Mouse (Mus musculus) inflammation-experienced regulatory T-cells, adult 16 weeks (primary cell): ENCODE measurements around the gene Gp1ba. TPM values are rescaled to one million over a fixed set of nuclear protein-coding genes. Genes with fewer than 3 reads are reported as not detected.

Source experiments
- polyA plus RNA-seq: library from polyadenylated mRNA; unstranded; fragments of 100-300 nt; shearing (Covaris generic); gene quantifications from one replicate; pipeline ENCODE4 v1.2.1, GENCODE M21; 2017

Gene Gp1ba
- polyA plus RNA-seq, result 0.21 TPM

DNA sequence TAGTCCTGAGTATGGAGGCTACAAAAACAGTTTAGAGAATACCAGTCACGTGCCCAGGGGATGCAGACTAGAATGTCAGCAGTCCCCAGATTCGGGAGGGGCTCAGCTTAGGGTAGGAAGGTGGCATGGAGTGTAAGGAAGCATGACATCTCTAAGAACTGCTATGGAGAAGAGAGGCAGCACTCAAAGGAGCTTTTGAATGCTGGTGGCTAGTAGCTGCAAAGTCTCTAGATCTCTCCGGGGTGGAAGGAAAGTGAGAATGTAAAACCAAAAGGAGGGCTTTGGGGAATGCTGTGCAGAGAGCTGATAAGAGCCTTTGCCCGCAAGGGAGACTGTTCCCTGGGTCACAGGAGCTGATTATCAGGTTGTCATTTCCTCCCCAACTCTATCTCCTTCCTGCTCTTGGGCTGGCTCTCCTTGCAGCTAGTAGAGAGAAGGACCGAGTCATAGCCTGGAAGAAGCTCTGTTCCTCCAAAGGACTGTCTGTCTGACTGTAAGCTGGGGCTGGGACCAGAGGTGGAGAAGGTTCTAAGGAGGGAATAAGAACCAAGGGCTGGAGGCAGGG lies at the start of gene Gp1ba:
Gene Gp1ba, plus strand, starts transcription at position 409 of the 565 bp plus-strand sequence.

DNA sequence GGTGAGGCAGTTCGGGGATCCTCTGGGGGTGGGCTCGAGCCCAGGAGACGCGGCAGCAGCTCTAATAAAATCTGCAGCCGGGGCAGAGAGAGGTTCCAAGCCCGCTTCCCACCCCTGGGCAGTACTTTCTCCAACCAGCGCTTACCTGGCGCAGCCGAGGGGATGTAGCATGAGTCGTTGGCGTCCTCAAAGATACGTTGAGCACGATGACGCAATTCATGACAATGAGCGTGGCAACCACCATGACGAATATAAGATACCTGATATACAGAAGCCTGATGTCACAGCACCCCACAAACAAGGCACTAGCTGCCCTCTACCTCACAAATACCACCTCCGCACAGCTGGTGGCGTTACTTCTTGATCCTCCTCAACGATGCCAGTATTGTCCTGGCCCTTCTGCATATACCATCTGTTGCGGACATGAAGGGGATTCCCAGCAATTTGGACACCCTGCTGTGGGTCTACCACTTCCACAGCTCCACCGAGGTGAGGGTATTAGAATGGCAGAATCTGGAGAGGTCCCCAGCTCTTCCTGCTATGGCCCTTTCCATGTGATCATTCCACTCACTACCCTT lies 23.3 kb upstream of the Gp1ba start, which contains the start of gene 4930544D05Rik:
Gene 4930544D05Rik, plus strand, starts transcription at position 333 of the 578 bp plus-strand sequence.

DNA sequence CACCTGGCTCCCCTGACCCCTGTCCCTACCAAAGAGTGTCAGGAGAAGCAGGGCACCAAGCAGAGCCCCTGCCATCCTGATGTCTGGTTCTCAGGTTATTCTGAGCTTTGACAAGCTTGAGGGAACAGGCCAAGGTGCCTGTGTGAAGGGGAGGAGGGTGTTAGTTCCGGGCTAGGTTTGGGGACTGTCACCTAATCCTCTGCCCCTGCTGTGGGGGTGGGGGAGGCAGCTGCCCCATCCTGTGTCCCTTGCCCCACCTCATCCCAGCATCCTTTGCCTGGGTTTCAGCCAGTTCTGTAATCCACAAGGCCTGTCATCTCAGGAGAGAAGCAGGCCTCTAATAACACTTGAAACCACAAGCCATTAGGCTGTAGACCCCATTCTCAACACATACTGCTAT lies 19.8 kb upstream of the Gp1ba start, which contains the start of gene Chrne:
Gene Chrne, minus strand, starts transcription at position 116 of the 400 bp plus-strand sequence.

DNA sequence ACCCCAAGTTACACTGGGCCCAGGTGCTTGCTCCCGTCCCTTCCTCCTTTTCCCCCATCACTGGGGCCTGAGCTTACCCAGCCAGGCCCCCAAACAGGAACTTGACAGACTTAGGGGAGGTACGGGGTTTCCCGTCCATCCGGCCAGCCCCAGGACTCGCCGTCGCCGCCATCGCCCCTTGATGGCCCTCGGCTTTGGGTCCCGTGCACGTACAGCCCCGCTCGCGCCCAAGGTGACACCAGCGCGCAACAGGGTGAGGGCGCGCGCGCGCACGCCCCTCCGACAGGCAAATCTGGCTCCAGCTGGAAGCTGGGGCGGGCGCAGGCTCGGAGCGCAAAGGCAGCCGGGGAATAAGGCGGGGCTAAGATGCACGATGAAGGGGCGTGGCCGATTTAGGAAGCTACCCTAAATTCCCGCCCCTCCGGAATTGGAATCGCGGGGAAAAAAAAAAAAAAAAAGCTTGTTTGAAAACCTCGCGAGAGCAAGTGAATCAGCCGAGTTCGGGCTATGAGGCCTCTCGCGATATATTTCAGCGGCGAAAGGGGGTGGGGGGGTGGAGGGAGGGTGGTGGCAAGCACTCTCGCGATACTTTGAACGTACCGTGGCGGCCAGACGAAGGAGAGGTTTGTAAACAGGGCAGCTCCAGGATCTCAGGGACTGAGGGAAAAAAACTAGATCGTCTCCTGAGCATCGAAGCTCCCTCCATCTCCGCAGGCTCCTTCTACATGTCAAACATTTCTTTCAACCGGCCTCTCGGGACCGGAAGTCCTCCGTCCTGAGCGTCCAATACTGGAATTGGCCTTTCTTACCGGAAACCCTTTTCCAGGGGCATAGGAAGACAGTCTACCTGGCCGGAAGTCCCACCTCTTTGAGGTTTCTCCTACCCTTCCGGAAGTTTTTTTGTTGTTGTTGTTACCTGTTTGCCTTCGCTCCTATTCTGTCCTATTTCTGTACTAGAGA lies 8.0 kb downstream of the Gp1ba start, which contains the start of the genes Rnf167 and Slc25a11:
Gene Rnf167, plus strand, starts transcription at position 545 of the 960 bp plus-strand sequence.
Gene Slc25a11, minus strand, starts transcription at position 789 of the 960 bp plus-strand sequence.

DNA sequence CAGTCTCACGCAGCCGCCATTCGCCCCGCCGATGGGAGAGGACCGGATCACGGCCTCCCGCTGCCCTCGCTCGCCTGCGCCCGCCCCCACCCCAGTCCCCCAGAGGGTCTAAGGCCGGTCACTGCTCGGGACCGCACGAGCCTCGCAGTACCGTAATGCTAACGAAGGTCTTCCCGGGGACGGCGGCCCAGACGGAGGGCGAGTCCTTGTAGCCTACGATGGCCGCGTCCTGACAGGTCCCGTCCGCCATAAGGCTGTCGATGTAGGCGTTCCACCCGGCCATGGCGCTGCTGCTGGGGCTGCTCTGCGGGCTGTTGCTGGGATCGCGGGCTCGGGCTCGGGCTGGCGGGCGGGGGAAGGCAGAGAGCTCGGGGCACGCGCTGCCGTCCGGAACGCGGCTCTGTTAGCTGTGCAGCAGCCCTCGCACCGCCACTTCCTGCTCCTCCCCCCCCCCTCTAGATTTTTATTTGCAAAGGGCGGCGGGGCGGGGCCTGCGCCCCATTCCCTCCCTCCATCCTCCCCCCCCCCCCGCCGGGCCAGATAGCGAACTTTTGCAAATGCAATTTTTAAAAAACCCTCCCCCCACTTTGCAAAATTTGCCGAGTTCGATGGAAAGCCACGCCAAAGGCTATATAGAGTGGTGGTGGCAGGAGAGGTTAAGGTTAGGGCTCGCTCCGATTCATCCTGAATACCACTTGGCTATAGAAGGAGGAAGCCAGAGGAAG lies 15.4 kb downstream of the Gp1ba start, which contains the start of gene Pfn1:
Gene Pfn1, minus strand, starts transcription at position 447 of the 725 bp plus-strand sequence.

DNA sequence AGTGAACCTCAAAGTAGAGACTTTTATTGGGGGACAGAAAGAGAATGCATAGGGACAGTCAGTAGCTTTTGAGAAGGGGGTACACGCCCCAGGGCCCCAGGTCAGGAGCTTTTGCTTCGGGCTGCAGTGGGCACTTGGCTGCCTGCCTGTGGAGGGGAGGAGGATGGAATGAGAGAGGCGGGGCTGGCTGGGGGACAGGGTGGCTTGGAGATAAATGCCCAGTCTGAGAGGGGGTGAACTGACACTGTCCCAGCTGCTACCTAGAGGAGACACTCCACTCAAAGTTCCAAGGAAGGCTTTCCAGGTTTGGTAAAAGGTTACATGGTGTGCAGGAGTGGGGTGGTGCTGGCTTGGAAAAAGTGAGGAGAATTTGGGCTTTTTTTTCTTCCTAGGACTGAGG lies 18.0 kb downstream of the Gp1ba start, which contains the start of gene Eno3:
Gene Eno3, plus strand, starts transcription at position 239 of the 400 bp plus-strand sequence.

DNA sequence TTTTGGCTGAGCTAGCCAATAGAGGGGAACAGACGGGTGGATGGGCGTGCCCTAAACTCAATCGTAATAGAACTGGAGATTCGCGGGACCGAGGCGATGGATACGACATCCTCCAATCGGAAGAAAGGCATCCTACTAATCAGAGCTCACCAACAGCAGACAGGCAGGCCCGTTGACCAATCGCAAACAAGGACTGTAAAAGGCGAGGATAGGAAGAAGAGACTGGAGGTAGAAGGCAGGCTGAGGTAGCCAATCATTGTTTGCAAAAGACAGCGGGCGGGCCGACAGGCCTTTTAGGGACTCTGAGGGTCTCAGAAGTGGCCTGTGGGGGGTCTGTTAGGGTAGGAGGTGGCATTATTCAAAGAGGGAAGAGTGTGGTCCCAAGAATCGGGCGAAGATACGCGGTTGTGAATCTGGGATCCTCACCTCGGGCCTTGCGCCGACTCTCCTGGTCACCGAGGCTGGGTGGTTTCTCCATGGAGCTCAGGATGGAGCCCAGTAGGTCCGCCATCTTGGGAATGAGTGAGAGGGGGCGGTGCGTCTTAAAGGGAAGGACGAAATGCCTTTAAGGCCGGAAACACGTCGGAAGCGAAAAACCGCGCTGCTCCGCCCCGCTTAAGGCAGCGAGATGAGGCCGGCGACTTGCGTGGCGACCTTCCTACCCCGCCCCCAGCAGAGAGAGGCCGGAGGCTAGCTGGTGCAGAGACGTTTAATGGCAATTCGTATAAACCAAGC lies 30.0 kb downstream of the Gp1ba start, which contains the start of gene Spag7:
Gene Spag7, minus strand, starts transcription at position 646 of the 735 bp plus-strand sequence.

DNA sequence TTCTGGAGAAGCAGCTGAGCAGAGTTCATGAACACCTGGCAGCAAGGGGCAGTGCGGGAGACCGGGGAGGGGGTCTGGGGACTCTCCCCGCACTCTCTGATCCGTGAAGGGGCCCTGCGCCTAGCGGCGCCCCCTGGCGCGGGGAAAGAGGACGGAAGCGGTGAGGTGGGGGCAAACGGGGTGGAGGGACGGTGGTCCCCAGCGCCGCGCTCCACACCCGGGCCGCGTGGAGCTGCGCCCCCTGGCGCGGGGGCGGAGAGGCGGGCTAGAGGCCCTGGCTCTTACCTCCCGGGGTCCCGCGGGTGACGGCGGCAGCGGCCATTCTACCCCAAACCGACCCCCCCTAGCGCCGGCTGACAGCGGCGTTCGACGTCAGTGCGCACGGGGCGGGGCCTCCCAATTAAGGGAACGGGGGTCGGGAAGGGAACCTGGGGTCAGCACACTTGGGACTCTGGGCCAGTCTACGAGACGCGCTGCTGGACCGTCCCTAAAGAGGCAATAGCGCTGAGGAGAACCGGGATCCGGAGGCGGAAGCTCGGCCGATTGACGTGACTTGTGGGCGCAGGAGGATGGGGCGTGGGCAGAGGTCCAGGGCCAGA lies 48.8 kb downstream of the Gp1ba start, which contains the start of gene Camta2:
Gene Camta2, minus strand, starts transcription at position 505 of the 599 bp plus-strand sequence.

Other genes with a start within 250 kb of the Gp1ba start
- 11.3 TPM for gene Pelp1, start 229.1 kb upstream of the Gp1ba start, polyA plus RNA-seq
- gene Arrb2, start 206.5 kb upstream of the Gp1ba start, polyA plus RNA-seq, result 168 TPM
- gene Med11, start 187.2 kb upstream of the Gp1ba start, polyA plus RNA-seq, result 81.3 TPM
- gene Zmynd15, start 179.7 kb upstream of the Gp1ba start, polyA plus RNA-seq, result 0.60 TPM
- 0.43 TPM for gene Cxcl16, start 179.1 kb upstream of the Gp1ba start, polyA plus RNA-seq
- gene Tm4sf5, start 133.9 kb upstream of the Gp1ba start, polyA plus RNA-seq, result 2.6 TPM
- gene Vmo1, start 124.5 kb upstream of the Gp1ba start, polyA plus RNA-seq, result not detected
- not detected for gene Gltpd2, start 119.9 kb upstream of the Gp1ba start, polyA plus RNA-seq
- gene Psmb6, start 113.8 kb upstream of the Gp1ba start, polyA plus RNA-seq, result 402 TPM
- gene Gm40193, start 106.2 kb upstream of the Gp1ba start, polyA plus RNA-seq, result not detected
- 7.0 TPM for gene Pld2, start 99.1 kb upstream of the Gp1ba start, polyA plus RNA-seq
- 9.0 TPM for gene Mink1, start 76.2 kb upstream of the Gp1ba start, polyA plus RNA-seq
- gene 4930544D05Rik, start 23.3 kb upstream of the Gp1ba start, polyA plus RNA-seq, result 0.52 TPM
- gene Chrne, start 19.9 kb upstream of the Gp1ba start, polyA plus RNA-seq, result 0.65 TPM
- gene Rnf167, start 8.1 kb downstream of the Gp1ba start, polyA plus RNA-seq, result 466 TPM
- 190 TPM for gene Slc25a11, start 8.4 kb downstream of the Gp1ba start, polyA plus RNA-seq
- gene Pfn1, start 15.5 kb downstream of the Gp1ba start, polyA plus RNA-seq, result 4,689 TPM
- gene Eno3, start 18.1 kb downstream of the Gp1ba start, polyA plus RNA-seq, result 20.6 TPM
- gene Spag7, start 30.3 kb downstream of the Gp1ba start, polyA plus RNA-seq, result 87.0 TPM
- 64.2 TPM for gene Camta2, start 49.0 kb downstream of the Gp1ba start, polyA plus RNA-seq
- 0.37 TPM for gene Inca1, start 61.0 kb downstream of the Gp1ba start, polyA plus RNA-seq
- gene Kif1c, start 61.4 kb downstream of the Gp1ba start, polyA plus RNA-seq, result 0.59 TPM
- 7.7 TPM for gene Zfp3, start 125.1 kb downstream of the Gp1ba start, polyA plus RNA-seq
- 0.94 TPM for gene Scimp, start 173.5 kb downstream of the Gp1ba start, polyA plus RNA-seq
- gene Rabep1, start 205.7 kb downstream of the Gp1ba start, polyA plus RNA-seq, result 14.9 TPM